Mouse (Mus musculus) limb, embryonic 11.5 days (tissue): ENCODE measurements around the gene D6Wsu163e. TPM values are rescaled to one million over a fixed set of nuclear protein-coding genes. Genes with fewer than 3 reads are reported as not detected.
A peak's percentile ranks its signal among the peaks of the same experiment; 100 is the strongest.

Source experiments
- ATAC-seq: fragments of 200-750 bp; cut with Nextera tagmentation; 2 replicates; pipeline ENCODE4 v1.8.0; 2017; ENCODE audit warnings: low read depth; ENCODE audit not compliant: insufficient number of reproducible peaks, low FRiP score, low TSS enrichment
- DNase-seq: peaks from one replicate; pipeline ENCODE4 v3.0.0-alpha.2; 2015; ENCODE audit warnings: low spot score
- H3K27ac ChIP-seq: fragments of 300-500 bp; sonication (generic); replicated peaks from 2 replicates; pipeline ENCODE4 v1.5.1; 2014; ENCODE audit warnings: low read depth, mild to moderate bottlenecking, low read length
- H3K27me3 ChIP-seq: fragments of 300-500 bp; sonication (generic); 2 replicates; pipeline ENCODE4 v1.6.1; 2014; ENCODE audit warnings: mild to moderate bottlenecking, low read length, mixed read lengths; ENCODE audit not compliant: control insufficient read depth, insufficient read depth
- H3K36me3 ChIP-seq: fragments of 300-500 bp; sonication (generic); 2 replicates; pipeline ENCODE4 v1.6.1; 2014; ENCODE audit warnings: mild to moderate bottlenecking, low read length, moderate library complexity, mixed read lengths; ENCODE audit not compliant: control insufficient read depth, insufficient read depth
- H3K4me1 ChIP-seq: fragments of 300-500 bp; sonication (generic); 2 replicates; pipeline ENCODE4 v1.6.1; 2014; ENCODE audit warnings: low read length, mixed read lengths; ENCODE audit not compliant: control insufficient read depth, insufficient read depth
- H3K4me2 ChIP-seq: fragments of 300-500 bp; sonication (generic); 2 replicates; pipeline ENCODE4 v1.6.1; 2014; ENCODE audit warnings: low read depth, mild to moderate bottlenecking, moderate library complexity; ENCODE audit not compliant: severe bottlenecking
- H3K4me3 ChIP-seq: fragments of 300-500 bp; sonication (generic); 2 replicates; pipeline ENCODE4 v1.5.1; 2014; ENCODE audit warnings: low read depth, low read length
- H3K9ac ChIP-seq: fragments of 300-500 bp; sonication (generic); 2 replicates; pipeline ENCODE4 v1.6.1; 2014; ENCODE audit warnings: mild to moderate bottlenecking, low read length
- H3K9me3 ChIP-seq: fragments of 300-500 bp; sonication (generic); 2 replicates; pipeline ENCODE4 v1.6.1; 2016; ENCODE audit warnings: low read length; ENCODE audit not compliant: control insufficient read depth
- WGBS: fragments of 180-500 bp; shearing (Covaris S2); extraction: QIAGEN DNeasy Blood & Tissue Kit; methylation state at CpG from one replicate; pipeline ENCODE4 v1.1.7; 2014; 5-methylcytosine and 5-hydroxymethylcytosine counted together
- polyA plus RNA-seq: library from polyadenylated mRNA; unstranded; fragments of >200 nt; fragmentation: Nextera tagmentation; extraction: Ambion mirVana; gene quantifications from 2 replicates; pipeline ENCODE4 v1.2.1, GENCODE M21; 2014

D6Wsu163e gene
- polyA plus RNA-seq, 1 experiment from 2014 or later = 17.0 TPM

DNA sequence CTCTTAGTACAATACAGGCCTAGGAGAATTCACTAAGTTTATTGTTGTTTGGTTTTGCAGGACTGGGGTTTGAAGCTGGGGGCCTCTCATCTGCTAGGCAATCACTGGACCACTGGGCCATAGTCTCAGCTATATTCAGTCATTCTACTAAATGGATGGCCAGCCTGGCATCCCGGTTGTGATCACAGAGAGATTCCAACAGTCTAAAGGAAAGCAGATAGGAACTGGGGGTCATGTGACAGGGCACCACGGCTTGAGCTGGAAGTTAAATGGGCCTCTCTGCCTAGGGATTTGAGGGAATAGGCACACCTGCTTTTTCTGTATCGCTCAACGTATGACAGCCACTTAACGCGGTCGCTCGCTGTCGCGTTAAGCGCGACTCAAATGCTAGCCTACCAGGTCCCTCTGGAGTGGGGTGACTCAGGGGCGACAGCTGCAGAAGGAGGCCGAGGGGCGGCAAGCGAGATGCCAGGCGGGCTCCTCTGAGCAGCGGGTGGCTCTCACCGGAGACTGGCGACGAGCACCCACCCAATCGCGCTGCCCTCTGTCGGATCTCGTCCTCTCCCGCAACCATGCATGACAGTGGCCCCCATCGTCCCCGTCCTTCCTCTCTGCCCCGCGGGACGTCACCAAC, 792 bp upstream of the D6Wsu163e start:
- Histone ChIP-seq H3K27ac (no peak overlapping the region), H3K4me2 (peak overlapping the region; percentile 90), H3K27me3 (no peaks in the 10 kb centered on the region), H3K36me3 (no peaks in the 10 kb centered on the region; the same call in 1 of the 2 replicates), H3K9ac (peak overlapping the region; percentile 76), H3K4me1 (peaks cover 3% of the 10 kb centered on the region; the same call in 1 of the 2 replicates), H3K4me3 (peak overlapping the region; percentile 74), H3K9me3 (no peaks in the 10 kb centered on the region)
- peak; percentile 38 for ATAC-seq
- no peak for DNase-seq
- WGBS = under 1% methylated on average over 30 of the region's 31 CpGs

DNA sequence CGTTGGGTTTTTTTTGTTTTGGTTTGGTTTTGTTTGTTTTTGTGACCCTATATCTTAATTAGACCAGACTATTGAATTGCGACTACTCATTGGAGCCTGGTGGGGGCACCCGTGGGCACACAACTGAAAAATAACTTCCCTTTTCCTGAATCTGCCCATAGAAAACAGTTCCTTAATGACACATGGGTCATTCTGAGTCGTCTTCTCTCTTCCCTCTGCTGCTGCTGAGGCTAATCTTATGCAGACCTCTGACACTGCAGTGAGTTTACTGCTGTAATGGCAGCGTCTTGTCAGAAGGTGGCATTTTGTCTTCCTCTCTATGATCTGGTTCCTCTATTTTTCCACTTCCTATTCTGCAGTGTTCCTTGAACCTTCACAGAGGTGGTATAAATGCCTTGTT, 689 bp downstream of the D6Wsu163e start:
- WGBS = 5% methylated on average over 5 of the region's 5 CpGs
- Histone ChIP-seq H3K9ac (no peak overlapping the region), H3K4me3 (peak overlapping the region; percentile 74), H3K4me2 (peak overlapping the region; percentile 73), H3K27me3 (no peaks in the 10 kb centered on the region), H3K36me3 (no peaks in the 10 kb centered on the region; the same call in 1 of the 2 replicates), H3K4me1 (peaks cover 3% of the 10 kb centered on the region; the same call in 1 of the 2 replicates), H3K27ac (no peak overlapping the region), H3K9me3 (no peaks in the 10 kb centered on the region)
- no peak for ATAC-seq
- peak; percentile 22 for DNase-seq

DNA sequence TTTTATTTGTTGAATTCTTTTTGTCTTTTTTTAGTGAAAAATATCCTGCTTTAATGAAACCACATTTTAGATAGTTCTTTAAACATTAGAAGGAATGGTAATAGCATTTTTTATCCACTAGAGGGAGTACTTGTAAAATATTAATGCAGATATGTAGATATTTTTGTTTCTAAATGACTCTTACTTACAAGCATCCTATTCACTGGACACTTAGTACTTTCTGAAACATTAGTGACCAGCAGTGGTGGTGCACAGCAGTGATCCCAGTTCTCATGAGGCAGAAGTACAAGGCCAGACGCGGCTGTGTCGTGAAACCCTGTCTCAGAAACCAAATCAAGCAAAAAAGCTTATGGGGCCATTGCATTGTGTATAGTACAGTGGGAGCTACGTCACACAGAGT, 8.6 kb downstream of the D6Wsu163e start:
- Histone ChIP-seq H3K4me2 (no peak overlapping the region), H3K4me1 (no peaks in the 10 kb centered on the region), H3K9ac (no peak overlapping the region), H3K27me3 (no peaks in the 10 kb centered on the region), H3K9me3 (no peaks in the 10 kb centered on the region), H3K4me3 (no peak overlapping the region), H3K36me3 (no peaks in the 10 kb centered on the region; the same call in 1 of the 2 replicates), H3K27ac (no peak overlapping the region)
- 93% methylated on average over 4 of the region's 4 CpGs for WGBS
- ATAC-seq (no peak), DNase-seq (no peak)

DNA sequence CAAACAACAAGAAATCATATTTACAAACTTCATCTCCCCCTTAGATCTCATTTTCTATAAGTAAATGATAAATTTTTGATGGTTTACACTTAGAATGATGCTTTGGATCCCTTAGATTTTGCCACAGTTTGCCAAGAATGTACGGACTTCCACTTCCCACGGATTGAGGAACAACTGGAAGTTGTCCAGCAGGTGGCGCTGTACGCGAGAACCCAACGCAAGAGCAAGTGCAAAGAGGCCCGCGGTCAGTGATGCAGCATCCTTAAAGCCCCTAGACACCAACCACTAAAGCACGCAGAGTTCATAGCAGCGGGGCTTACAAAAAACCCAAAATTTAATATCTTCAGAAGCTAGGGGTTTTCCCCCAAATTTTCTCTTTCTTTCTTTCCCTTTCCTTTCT, 16.0 kb downstream of the D6Wsu163e start:
- Histone ChIP-seq H3K9ac (no peak overlapping the region), H3K4me3 (no peak overlapping the region), H3K27ac (no peak overlapping the region), H3K9me3 (no peaks in the 10 kb centered on the region), H3K4me2 (no peak overlapping the region), H3K36me3 (no peaks in the 10 kb centered on the region), H3K4me1 (no peaks in the 10 kb centered on the region), H3K27me3 (no peaks in the 10 kb centered on the region)
- WGBS = 15% methylated on average over 10 of the region's 10 CpGs
- DNase-seq (peak; percentile 92), ATAC-seq (no peak)

DNA sequence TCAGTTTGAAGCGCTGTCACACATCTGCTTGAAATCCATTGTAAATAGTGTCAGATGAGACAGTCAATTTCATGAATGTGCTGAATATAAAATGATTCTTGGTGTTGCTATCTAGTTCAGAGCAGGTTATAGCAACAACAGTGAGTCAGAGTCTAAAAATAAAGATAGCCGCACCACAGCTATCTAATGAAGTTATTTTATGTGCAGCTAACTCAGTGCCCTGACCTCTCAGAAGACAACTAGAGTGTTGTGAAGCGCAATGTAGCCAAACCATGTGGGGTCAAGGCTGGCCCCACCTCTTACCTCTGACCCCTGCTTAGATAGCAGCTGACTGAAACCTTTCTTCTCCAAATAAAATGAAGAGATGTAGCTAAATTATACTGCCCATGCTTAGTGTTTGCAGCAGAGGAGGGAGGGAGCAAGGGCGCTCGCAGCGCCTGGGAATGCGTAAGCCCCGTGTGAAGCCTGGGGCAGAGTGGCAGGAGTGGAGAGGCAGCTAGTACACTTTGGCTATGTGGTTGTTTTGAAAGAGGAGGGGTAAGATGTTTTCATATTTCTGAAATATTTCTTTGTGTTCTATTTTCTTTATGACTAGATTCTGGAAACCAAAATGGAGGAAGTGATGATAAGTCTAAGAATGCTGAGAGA, 21.7 kb downstream of the D6Wsu163e start:
- 87% methylated on average over 8 of the region's 8 CpGs for WGBS
- ATAC-seq (no peak), DNase-seq (no peak)
- no peak overlapping the region for H3K4me3 ChIP-seq
- no peaks in the 10 kb centered on the region for H3K4me1 ChIP-seq
- H3K27me3 ChIP-seq = no peaks in the 10 kb centered on the region
- no peak overlapping the region for H3K4me2 ChIP-seq
- H3K9me3 ChIP-seq = no peaks in the 10 kb centered on the region
- no peak overlapping the region for H3K9ac ChIP-seq
- H3K36me3 ChIP-seq = no peaks in the 10 kb centered on the region
- no peak overlapping the region for H3K27ac ChIP-seq

DNA sequence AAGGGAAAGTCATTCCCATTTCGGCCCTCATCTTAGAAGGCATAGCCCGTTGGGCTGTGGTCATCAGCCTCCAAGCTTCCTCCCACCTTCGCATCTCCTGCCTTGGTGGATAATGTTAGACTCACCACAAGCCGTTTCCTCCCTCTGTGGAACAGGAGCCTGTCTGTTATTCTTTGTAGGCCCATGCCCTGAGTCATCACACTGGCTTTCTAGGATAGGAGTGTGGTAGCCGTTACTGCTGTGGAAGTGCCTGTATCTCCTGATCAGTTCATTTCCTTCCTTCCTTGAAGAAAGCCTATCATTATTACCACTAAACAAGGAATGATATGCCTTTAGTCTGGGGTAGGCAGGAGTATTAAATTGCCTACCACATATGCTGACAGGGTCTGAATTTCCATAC, 22.9 kb downstream of the D6Wsu163e start:
- ATAC-seq (no peak), DNase-seq (no peak)
- no peak overlapping the region for H3K4me3 ChIP-seq
- H3K27me3 ChIP-seq = no peaks in the 10 kb centered on the region
- H3K9me3 ChIP-seq = no peaks in the 10 kb centered on the region
- H3K4me1 ChIP-seq = no peaks in the 10 kb centered on the region
- H3K27ac ChIP-seq = no peak overlapping the region
- no peaks in the 10 kb centered on the region for H3K36me3 ChIP-seq
- WGBS = 89% methylated on average over 5 of the region's 5 CpGs
- H3K9ac ChIP-seq = no peak overlapping the region
- no peak overlapping the region for H3K4me2 ChIP-seq

DNA sequence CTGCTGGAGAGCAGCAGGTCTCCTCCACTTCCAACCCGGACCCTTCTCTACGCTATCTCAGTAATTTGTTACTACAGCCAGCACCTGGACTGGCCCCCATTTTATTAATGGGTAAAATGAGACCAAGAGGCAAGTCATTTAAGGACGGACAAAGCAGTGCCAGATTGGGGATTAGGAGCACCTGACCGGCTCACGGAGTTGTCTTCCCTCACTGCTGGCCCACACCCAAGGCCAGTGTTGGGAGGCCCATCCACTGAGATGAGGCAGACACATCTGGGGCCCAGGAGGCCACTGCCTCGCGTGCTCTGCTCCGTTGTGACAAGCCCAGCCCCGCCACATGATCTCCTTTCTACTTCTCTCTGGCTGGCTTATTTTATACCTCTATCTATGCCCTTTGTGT, 23.7 kb downstream of the D6Wsu163e start:
- ATAC-seq (no peak), DNase-seq (no peak)
- H3K36me3 ChIP-seq = no peaks in the 10 kb centered on the region
- H3K9ac ChIP-seq = no peak overlapping the region
- H3K9me3 ChIP-seq = no peaks in the 10 kb centered on the region
- H3K27me3 ChIP-seq = no peaks in the 10 kb centered on the region
- H3K4me1 ChIP-seq = no peaks in the 10 kb centered on the region
- no peak overlapping the region for H3K4me3 ChIP-seq
- no peak overlapping the region for H3K4me2 ChIP-seq
- no peak overlapping the region for H3K27ac ChIP-seq
- WGBS = 83% methylated on average over 9 of the region's 9 CpGs

DNA sequence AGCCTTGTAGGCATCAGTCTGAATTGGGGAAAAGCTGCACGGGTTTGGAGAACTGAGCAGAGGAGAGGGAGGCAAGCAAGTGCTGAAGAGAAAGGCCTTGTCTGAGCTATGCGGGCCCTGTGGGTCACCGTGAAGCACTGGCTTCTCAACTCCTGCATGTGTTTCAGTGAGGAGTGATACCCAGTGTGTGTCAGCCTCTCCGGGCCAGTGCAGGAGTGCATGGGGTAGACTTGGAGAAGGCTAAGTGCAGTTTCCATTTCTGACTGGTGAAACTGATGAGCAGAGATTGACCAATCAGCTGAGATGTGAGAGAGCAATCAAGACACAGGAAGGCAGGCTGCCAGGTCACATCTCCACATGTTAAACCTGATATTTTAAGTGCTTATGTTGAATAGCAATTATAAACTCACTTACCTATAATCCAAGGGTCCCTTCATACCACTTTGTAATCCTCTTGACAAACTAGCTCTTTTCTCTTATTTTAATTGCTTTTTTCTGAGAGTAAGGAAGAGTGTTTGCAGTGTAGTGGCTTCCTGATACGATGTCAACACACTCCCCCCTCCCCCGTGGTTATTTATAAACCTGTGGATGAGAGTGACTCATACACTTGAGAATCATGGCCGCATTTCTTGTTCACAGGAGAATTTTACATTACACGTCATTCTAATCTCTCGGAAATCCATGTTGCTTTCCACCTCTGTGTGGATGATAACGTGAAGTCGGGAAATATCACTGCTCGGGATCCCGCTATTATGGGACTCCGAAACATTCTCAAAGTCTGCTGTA, 26.7 kb downstream of the D6Wsu163e start:
- DNase-seq = no peak
- Histone ChIP-seq H3K36me3 (no peaks in the 10 kb centered on the region), H3K27me3 (no peaks in the 10 kb centered on the region), H3K9ac (no peak overlapping the region), H3K4me2 (no peak overlapping the region), H3K27ac (no peak overlapping the region), H3K4me1 (no peaks in the 10 kb centered on the region), H3K4me3 (no peak overlapping the region), H3K9me3 (no peaks in the 10 kb centered on the region)
- ATAC-seq = no peak
- 92% methylated on average over 14 of the region's 14 CpGs for WGBS
